Mouse (Mus musculus) ES-E14 (cell line): ENCODE data around the gene Gm7138. TPM values are rescaled to one million over a fixed set of nuclear protein-coding genes. Genes with fewer than 3 reads are reported as not detected.
"Not testable (repeated sequence)": the region's sequence is repeated elsewhere in the genome, so short reads cannot be mapped to it uniquely, and the experiment has no call there.

Experiments
- DNase-seq: peaks from one replicate; pipeline ENCODE4 v3.0.0-alpha.2; 2013; ENCODE audit warnings: low read depth, low spot score
- H3K27ac ChIP-seq: 2 replicates; pipeline ENCODE4 v1.5.1; 2012; ENCODE audit warnings: low read depth, mild to moderate bottlenecking, low read length, moderate library complexity, mixed read lengths; ENCODE audit not compliant: poor library complexity, insufficient read depth, severe bottlenecking
- H3K36me3 ChIP-seq: 2 replicates; pipeline ENCODE4 v1.6.1; 2012; ENCODE audit warnings: mild to moderate bottlenecking, low read length, moderate library complexity, mixed read lengths; ENCODE audit not compliant: control insufficient read depth, poor library complexity, insufficient read depth, severe bottlenecking
- H3K4me1 ChIP-seq, 2 experiments: fragments of 150-350 bp in 1 of 2; sonication (generic) in 1 of 2; 2 replicates each; pipeline ENCODE4 v1.6.1; 2012; ENCODE audit warnings: low read length in 2 of 2, mild to moderate bottlenecking in 1 of 2, mixed read lengths in 1 of 2; ENCODE audit not compliant: control insufficient read depth in 2 of 2, insufficient read depth in 2 of 2, poor library complexity in 1 of 2
- H3K4me3 ChIP-seq, 2 experiments: fragments of 150-350 bp in 1 of 2; sonication (generic) in 1 of 2; 2 replicates each; pipeline ENCODE4 v1.5.1; 2012; ENCODE audit warnings: low read length in 2 of 2, low read depth in 1 of 2, mild to moderate bottlenecking in 1 of 2, mixed read lengths in 1 of 2; ENCODE audit not compliant: insufficient read depth in 1 of 2, poor library complexity in 1 of 2, severe bottlenecking in 1 of 2
- H3K9ac ChIP-seq: 2 replicates; pipeline ENCODE4 v1.6.1; 2012; ENCODE audit warnings: low read depth, mild to moderate bottlenecking, low read length, mixed read lengths; ENCODE audit not compliant: poor library complexity, insufficient read depth, severe bottlenecking
- H3K9me3 ChIP-seq: fragments of 150-350 bp; sonication (generic); 2 replicates; pipeline ENCODE4 v1.6.1; 2012; ENCODE audit warnings: low read depth, mild to moderate bottlenecking, low read length; ENCODE audit not compliant: control insufficient read depth, insufficient read depth
- CHD2 ChIP-seq: IDR thresholded peaks from 2 replicates; pipeline ENCODE4 v1.6.1; 2014; ENCODE audit warnings: mild to moderate bottlenecking, low read depth, low read length, inconsistent platforms
- HCFC1 ChIP-seq: IDR thresholded peaks from 2 replicates; pipeline ENCODE4 v1.6.1; 2012; ENCODE audit warnings: low read length, inconsistent platforms, borderline replicate concordance; ENCODE audit not compliant: insufficient read depth
- MAFK ChIP-seq: IDR thresholded peaks from 2 replicates; pipeline ENCODE4 v1.6.1; 2014; ENCODE audit warnings: mild to moderate bottlenecking, low read depth, low read length, inconsistent platforms; ENCODE audit not compliant: insufficient read depth
- ZC3H11A ChIP-seq: IDR thresholded peaks from 2 replicates; pipeline ENCODE4 v1.6.1; 2012; ENCODE audit warnings: low read depth, mild to moderate bottlenecking, inconsistent platforms, low read length, borderline replicate concordance
- ZNF384 ChIP-seq: IDR thresholded peaks from 2 replicates; pipeline ENCODE4 v1.6.1; 2012; ENCODE audit warnings: low read depth, low read length, inconsistent platforms
- in situ Hi-C, 2 experiments: fragments of 600-800 bp; cut with MboI; formaldehyde crosslinking; loops; one replicate each; pipeline ENCODE4 v1.15.1; 2025; ENCODE audit warnings: low sequenced_read_pairs in 2 of 2, inconsistent platforms in 1 of 2; ENCODE audit not compliant: unreplicated experiment in 2 of 2
- total RNA-seq: library from RNA; depleted of rRNA; stranded (reverse); fragments of 300-350 nt; gene quantifications from 2 replicates; pipeline ENCODE4 v1.2.3, GENCODE M21; 2012; rRNA removed

Gene Gm7138
- total RNA-seq, 1 experiment: not detected

GRCm38 (mm10) chr10:77741924-77742688 is 34.6 kb downstream of the Gm7138 start, which contains the start of gene Gm18596:
Gene Gm18596 (minus strand): TSS chr10:77742638.
- H3K9me3 ChIP-seq, H3K27ac ChIP-seq, DNase-seq, H3K4me3 ChIP-seq, H3K36me3 ChIP-seq, H3K4me1 ChIP-seq, in situ Hi-C loops, H3K9ac ChIP-seq: not testable (repeated sequence)

GRCm38 (mm10) chr10:77738929-77739328 is 37.8 kb downstream of the Gm7138 start:
- in situ Hi-C loops: no loop called here
- no peak for DNase-seq
- H3K9ac ChIP-seq: no peak overlapping the region
- no peaks in the 10 kb centered on the region for H3K36me3 ChIP-seq
- no peaks in the 10 kb centered on the region for H3K4me1 ChIP-seq
- no peak overlapping the region for H3K4me3 ChIP-seq
- H3K27ac ChIP-seq: no peak overlapping the region
- TF ChIP-seq CHD2 (no peak), ZC3H11A (no peak), MAFK (no peak), HCFC1 (no peak), ZNF384 (no peak)
- H3K9me3 ChIP-seq: no peaks in the 10 kb centered on the region

- in situ Hi-C loops: no loop called here
- H3K27ac ChIP-seq: no peak overlapping the region
- H3K36me3 ChIP-seq: no peaks in the 10 kb centered on the region
- H3K4me1 ChIP-seq: no peaks in the 10 kb centered on the region
- no peaks in the 10 kb centered on the region for H3K9me3 ChIP-seq
- no peak for DNase-seq
- TF ChIP-seq MAFK (no peak), ZNF384 (no peak), CHD2 (no peak), ZC3H11A (no peak), HCFC1 (no peak)
- H3K4me3 ChIP-seq: no peak overlapping the region
- H3K9ac ChIP-seq: no peak overlapping the region
These were observed 40.8 kb downstream of the Gm7138 start for GRCm38 (mm10) chr10:77735928-77736327.

- H3K9me3 ChIP-seq: no peaks in the 10 kb centered on the region
- DNase-seq: peak; percentile 35
- H3K27ac ChIP-seq: no peak overlapping the region
- no peaks in the 10 kb centered on the region for H3K36me3 ChIP-seq
- TF ChIP-seq ZC3H11A (0 out of 2 replicates have a peak, but pooled peaks have one; percentile 1), CHD2 (no peak)
- no peak overlapping the region for H3K9ac ChIP-seq
- H3K4me1 ChIP-seq: no peaks in the 10 kb centered on the region
- in situ Hi-C loops: no loop called here
- no peak overlapping the region for H3K4me3 ChIP-seq
These were observed 47.5 kb downstream of the Gm7138 start for GRCm38 (mm10) chr10:77729241-77729640.

GRCm38 (mm10) chr10:77728280-77728679 is 48.5 kb downstream of the Gm7138 start:
- TF ChIP-seq ZNF384: no peak
- TF ChIP-seq MAFK: no peak
- TF ChIP-seq HCFC1: no peak
- TF ChIP-seq CHD2: no peak
- TF ChIP-seq ZC3H11A: no peak
- in situ Hi-C loops: no loop called here
- H3K4me1 ChIP-seq: no peaks in the 10 kb centered on the region
- no peaks in the 10 kb centered on the region for H3K9me3 ChIP-seq
- DNase-seq: no peak
- H3K9ac ChIP-seq: no peak overlapping the region
- H3K4me3 ChIP-seq: no peak overlapping the region
- H3K36me3 ChIP-seq: no peaks in the 10 kb centered on the region
- no peak overlapping the region for H3K27ac ChIP-seq

Other genes starting within 250 kb of the Gm7138 start
- gene Itgb2, start 246.7 kb downstream of the Gm7138 start, total RNA-seq: 0.42 and 0.54 TPM in 2 replicates
- 115 and 142 TPM in 2 replicates for gene Pttg1ip, start 195.2 kb downstream of the Gm7138 start, total RNA-seq
- gene Sumo3, start 170.8 kb downstream of the Gm7138 start, total RNA-seq: 139 and 148 TPM in 2 replicates
- 1.7 and 5.4 TPM in 2 replicates for gene Gm49325, start 170.7 kb downstream of the Gm7138 start, total RNA-seq
- 21.2 and 32.7 TPM in 2 replicates for gene Ube2g2, start 154.7 kb downstream of the Gm7138 start, total RNA-seq
- gene Tspear, start 90.4 kb downstream of the Gm7138 start, total RNA-seq: 0.49 and 0.90 TPM in 2 replicates
- not detected in 2 replicates for gene Gm19402, start 86.2 kb downstream of the Gm7138 start, total RNA-seq
- gene Gm9508, start 79.7 kb downstream of the Gm7138 start, total RNA-seq: not detected in 2 replicates
- gene Gm10272, start 70.3 kb downstream of the Gm7138 start, total RNA-seq: not detected in 2 replicates
- gene Gm10024, start 65.5 kb downstream of the Gm7138 start, total RNA-seq: not detected in 2 replicates
- gene Gm10142, start 61.1 kb downstream of the Gm7138 start, total RNA-seq: not detected in 2 replicates
- gene Krtap12-1, start 56.3 kb downstream of the Gm7138 start, total RNA-seq: not detected in 2 replicates
- not detected in 2 replicates for gene Gm10100, start 50.5 kb downstream of the Gm7138 start, total RNA-seq
- gene Gm18596, start 34.3 kb downstream of the Gm7138 start, total RNA-seq: not detected in 2 replicates
- not detected in 2 replicates for gene Gm9736, start 25.6 kb downstream of the Gm7138 start, total RNA-seq
- gene Gm3233, start 17.3 kb downstream of the Gm7138 start, total RNA-seq: not detected in 2 replicates
- gene Gm3238, start 5.6 kb downstream of the Gm7138 start, total RNA-seq: not detected in 2 replicates
- gene Gm3250, start 5.6 kb upstream of the Gm7138 start, total RNA-seq: not detected in 2 replicates
- gene Gm7137, start 11.3 kb upstream of the Gm7138 start, total RNA-seq: not detected in 2 replicates
- not detected in 2 replicates for gene Gm9639, start 18.1 kb upstream of the Gm7138 start, total RNA-seq
- not detected in 2 replicates for gene Gm19668, start 22.2 kb upstream of the Gm7138 start, total RNA-seq
- not detected in 2 replicates for gene Gm9507, start 34.9 kb upstream of the Gm7138 start, total RNA-seq
- gene Gm2696, start 37.7 kb upstream of the Gm7138 start, total RNA-seq: not detected in 2 replicates
- gene Krtap10-4, start 50.2 kb upstream of the Gm7138 start, total RNA-seq: not detected in 2 replicates
- not detected in 2 replicates for gene Krtap10-10, start 59.0 kb upstream of the Gm7138 start, total RNA-seq
- gene Gm36176, start 69.9 kb upstream of the Gm7138 start, total RNA-seq: not detected in 2 replicates
- gene Gm10318, start 75.9 kb upstream of the Gm7138 start, total RNA-seq: not detected in 2 replicates
- gene Gm3285, start 85.0 kb upstream of the Gm7138 start, total RNA-seq: not detected in 2 replicates
- gene Lrrc3, start 125.6 kb upstream of the Gm7138 start, total RNA-seq: 2.5 and 4.1 TPM in 2 replicates
- 0.54 and 0.63 TPM in 2 replicates for gene Trpm2, start 193.6 kb upstream of the Gm7138 start, total RNA-seq
- 7.1 and 8.4 TPM in 2 replicates for gene 1810043G02Rik, start 201.6 kb upstream of the Gm7138 start, total RNA-seq
- gene Pfkl, start 233.1 kb upstream of the Gm7138 start, total RNA-seq: 138 and 230 TPM in 2 replicates